Mouse (Mus musculus) brain, embryonic 14.5 days (tissue): ENCODE data around the gene Gm42715.

Source experiments
- CTCF ChIP-seq: fragments of 200-500 bp; IDR thresholded peaks from 2 replicates; pipeline ENCODE4 v1.5.1; 2012; ENCODE audit warnings: inconsistent platforms, mild to moderate bottlenecking, moderate library complexity, borderline replicate concordance; ENCODE audit not compliant: insufficient read depth, insufficient read length; ENCODE audit errors: extremely low read depth
- POLR2A ChIP-seq: fragments of 200-500 bp; IDR thresholded peaks from 2 replicates; pipeline ENCODE4 v1.6.1; 2012; ENCODE audit warnings: mild to moderate bottlenecking, inconsistent platforms, borderline replicate concordance; ENCODE audit not compliant: poor library complexity, insufficient read depth, insufficient read length, severe bottlenecking; ENCODE audit errors: extremely low read depth

DNA sequence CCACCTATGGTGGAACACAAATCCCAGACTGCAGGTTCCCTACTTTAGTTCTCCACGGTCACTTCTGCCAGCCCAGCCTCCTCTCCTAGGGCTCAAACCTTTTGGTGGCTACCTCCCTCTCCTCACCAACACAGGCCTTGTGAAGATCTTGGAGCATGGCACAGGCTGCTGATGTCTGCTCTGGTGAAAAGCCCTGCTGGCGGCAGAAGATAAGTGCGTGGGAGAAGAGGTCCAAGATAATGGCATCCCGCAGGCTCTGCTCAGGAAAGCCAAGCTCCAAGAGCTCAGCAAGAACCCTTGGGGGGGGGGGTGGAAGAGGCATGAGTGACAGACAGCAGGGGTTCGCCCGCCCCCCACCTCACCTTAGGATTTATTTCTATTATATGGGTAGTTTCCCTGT is 66.8 kb downstream of the Gm42715 start:
- TF ChIP-seq CTCF (no peak), POLR2A (no peak)
